ENCODE assay signal across 8 mouse cellular contexts in the genomic region with DNA sequence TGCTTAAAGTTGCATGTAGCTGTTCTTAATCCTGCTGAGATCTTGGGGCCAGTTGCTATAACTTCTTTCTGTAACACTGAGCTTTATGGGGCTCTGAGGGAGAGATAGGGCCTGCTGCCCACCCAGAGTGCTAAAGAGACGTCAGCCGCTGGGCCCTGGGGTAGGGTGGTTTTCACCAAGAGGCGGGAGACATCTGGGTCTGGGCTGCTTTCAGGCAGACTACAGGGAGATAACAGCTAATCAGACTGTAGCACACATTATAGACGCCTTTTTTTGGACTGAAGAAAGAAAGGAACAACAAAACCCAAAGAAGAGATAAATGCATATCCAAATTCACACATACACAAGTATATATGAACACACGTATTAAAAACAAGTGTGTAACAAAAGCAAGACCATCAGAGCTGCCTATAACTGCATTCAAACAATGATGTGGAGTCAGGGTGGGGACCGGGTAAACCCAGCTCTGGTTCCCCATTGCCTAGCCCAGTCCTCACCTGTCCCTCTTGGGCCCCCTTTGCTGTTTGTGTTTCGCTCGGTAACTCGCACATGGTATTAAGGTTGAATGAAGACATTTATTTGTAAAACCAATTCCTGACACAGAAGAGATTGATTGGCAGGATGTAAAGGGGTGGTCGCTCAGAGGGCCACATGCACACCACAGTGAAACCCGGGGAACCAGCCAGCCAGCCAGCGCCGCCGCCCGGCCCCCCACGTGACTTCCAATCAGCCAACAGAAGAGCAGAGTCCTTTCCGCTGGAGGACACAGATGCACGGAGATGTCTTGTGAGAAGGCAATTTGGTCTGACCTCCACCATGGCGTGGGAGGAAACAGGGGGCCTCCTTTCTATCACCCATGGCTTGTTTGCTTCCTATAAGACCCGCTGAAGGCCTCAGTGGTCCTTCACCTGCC. TPM values are rescaled to one million over a fixed set of nuclear protein-coding genes. Genes with fewer than 3 reads are reported as not detected.
DNase-seq lines count a peak whose midpoint lies in the region; ATAC-seq lines count a peak whose summit lies in the region.

No protein-coding gene starts in this region.

- H3K4me2 ChIP-seq in heart, embryonic 12.5 days, result peak overlapping the region; percentile 66
- H3K4me2 ChIP-seq in limb, embryonic 11.5 days (ENCODE audit: low read depth, severe bottlenecking), result peak overlapping the region; percentile 36
- peak overlapping the region; percentile 46 for H3K4me2 ChIP-seq in midbrain, embryonic 16.5 days (ENCODE audit: low read length)

- no peaks in the 10 kb centered on the region for H3K36me3 ChIP-seq in heart, embryonic 12.5 days
- H3K36me3 ChIP-seq in limb, embryonic 11.5 days (ENCODE audit: control insufficient read depth, insufficient read depth, low read length), result no peaks in the 10 kb centered on the region
- H3K36me3 ChIP-seq in midbrain, embryonic 16.5 days (ENCODE audit: control insufficient read depth, insufficient read depth, low read length), result no peaks in the 10 kb centered on the region

- WGBS in heart, embryonic 12.5 days, result 19% methylated on average over 20 of the region's 20 CpGs
- WGBS in limb, embryonic 11.5 days, result 39% methylated on average over 20 of the region's 20 CpGs
- 45% methylated on average over 20 of the region's 20 CpGs for WGBS in midbrain, embryonic 16.5 days

- H3K9ac ChIP-seq in heart, embryonic 12.5 days, result peak overlapping the region; percentile 62
- H3K9ac ChIP-seq in limb, embryonic 11.5 days (ENCODE audit: low read length), result no peak overlapping the region
- peak overlapping the region; percentile 45 for H3K9ac ChIP-seq in midbrain, embryonic 16.5 days (ENCODE audit: low read depth, low read length)

- H3K27ac ChIP-seq in heart, embryonic 12.5 days (ENCODE audit: poor library complexity, severe bottlenecking), result peak overlapping the region; percentile 76
- H3K27ac ChIP-seq in limb, embryonic 11.5 days (replicated peaks; ENCODE audit: low read depth, low read length), result peak overlapping the region; percentile 68
- H3K27ac ChIP-seq in midbrain, embryonic 16.5 days (ENCODE audit: low read length), result peak overlapping the region; percentile 54

- H3K4me1 ChIP-seq in heart, embryonic 12.5 days (replicated peaks), result peaks cover 48% of the 10 kb centered on the region
- H3K4me1 ChIP-seq in limb, embryonic 11.5 days (ENCODE audit: control insufficient read depth, insufficient read depth, low read length), result peaks cover 39% of the 10 kb centered on the region
- H3K4me1 ChIP-seq in midbrain, embryonic 16.5 days (ENCODE audit: control insufficient read depth, insufficient read depth, low read length), result peaks cover 7% of the 10 kb centered on the region

- no peak for DNase-seq in heart, postnatal 36 days
- DNase-seq in c-Kit-positive CD71-negative TER-119-negative erythroid progenitor cells, embryonic 14.5 days (ENCODE audit: low read depth), result peak; percentile 43
- peak; percentile 73 for DNase-seq in limb, embryonic 11.5 days (ENCODE audit: low spot score)
- peak; percentile 79 for DNase-seq in thymus, postnatal 4 days

- H3K9me3 ChIP-seq in heart, embryonic 12.5 days (replicated peaks), result no peaks in the 10 kb centered on the region
- no peaks in the 10 kb centered on the region for H3K9me3 ChIP-seq in limb, embryonic 11.5 days (ENCODE audit: control insufficient read depth, low read length)
- H3K9me3 ChIP-seq in midbrain, embryonic 16.5 days (replicated peaks; ENCODE audit: control insufficient read depth, low read length, poor library complexity, severe bottlenecking), result no peaks in the 10 kb centered on the region

- peak overlapping the region; percentile 31 for H3K4me3 ChIP-seq in heart, embryonic 12.5 days
- H3K4me3 ChIP-seq in limb, embryonic 11.5 days (ENCODE audit: low read depth, low read length), result no peak overlapping the region
- H3K4me3 ChIP-seq in midbrain, embryonic 16.5 days (ENCODE audit: low read depth, low read length), result no peak overlapping the region; the same call in 1 of the 2 replicates

- ATAC-seq in heart, embryonic 12.5 days (ENCODE audit: insufficient number of reproducible peaks, low FRiP score), result peak; percentile 93
- ATAC-seq in hematopoietic stem cell, adult 5-6 weeks (replicated peaks in 1 of 2; ENCODE audit: insufficient read depth in 1 of 2, low FRiP score in 2 of 2, low TSS enrichment in 1 of 2, low read depth in 1 of 2, poor library complexity in 2 of 2, severe bottlenecking in 2 of 2), result peak; percentile 44 to 59; a peak in 1 of 4 replicates
- peak; percentile 62 for ATAC-seq in limb, embryonic 11.5 days (ENCODE audit: insufficient number of reproducible peaks, low FRiP score, low TSS enrichment, low read depth)
- ATAC-seq in midbrain, embryonic 16.5 days, result peak; percentile 86
- no peak for ATAC-seq in monocyte, adult 5-6 weeks (replicated peaks; ENCODE audit: insufficient number of reproducible peaks, low FRiP score, low TSS enrichment, poor library complexity, severe bottlenecking)

- no peaks in the 10 kb centered on the region for H3K27me3 ChIP-seq in heart, embryonic 12.5 days (replicated peaks)
- H3K27me3 ChIP-seq in limb, embryonic 11.5 days (ENCODE audit: control insufficient read depth, insufficient read depth, low read length), result no peaks in the 10 kb centered on the region
- H3K27me3 ChIP-seq in midbrain, embryonic 16.5 days (ENCODE audit: control insufficient read depth, insufficient read depth, low read depth, low read length), result no peaks in the 10 kb centered on the region

- intact Hi-C loops in heart, postnatal 36 days (cut with DNase I), result no loop called here

RNA-seq across cellular contexts. Expression of a gene that starts 24.2 kb away (rescaled TPM):
- 18.5 and 18.8 TPM in 2 replicates for polyA plus RNA-seq in heart, embryonic 12.5 days (2016; fragmentation: Nextera tagmentation; extraction: Ambion mirVana)
- total RNA-seq in heart, postnatal 36 days (2021), result under 1 TPM; 0.64 to 0.92 TPM
- total RNA-seq in hematopoietic stem cell, adult 5-6 weeks (2017), result not detected in 2 replicates
- polyA plus RNA-seq in limb, embryonic 11.5 days (2014; fragmentation: Nextera tagmentation; extraction: Ambion mirVana), result 18.7 and 19.4 TPM in 2 replicates
- polyA plus RNA-seq in midbrain, embryonic 16.5 days (2015; fragmentation: Nextera tagmentation; extraction: Ambion mirVana), result 207 and 239 TPM in 2 replicates
- 8.2 TPM in 1 of 3 replicates, not detected in the others for total RNA-seq in monocyte, adult 5-6 weeks (2017)

Comparison
In these comparisons a context has a peak if more than half of its experiments do, and no peak if none do; other contexts are left out.
1. DNase-seq: peak in c-Kit-positive CD71-negative TER-119-negative erythroid progenitor cells, embryonic 14.5 days (single experiment), limb, embryonic 11.5 days (single experiment) and thymus, postnatal 4 days (single experiment); none in heart, postnatal 36 days (0 of 2).
2. Peak in every context shown above with its lines, with median percentiles within 50 percentile points of each other: H3K27ac ChIP-seq and H3K4me2 ChIP-seq.